Mouse (Mus musculus) G1E-ER4 (cell line): ENCODE data around the gene Agtrap. TPM values are rescaled to one million over a fixed set of nuclear protein-coding genes. Genes with fewer than 3 reads are reported as not detected.

Source experiments
- GATA1 ChIP-seq: IDR thresholded peaks from one replicate; pipeline ENCODE4 v1.8.0; 2012; ENCODE audit warnings: low read length, inconsistent platforms
- polyA plus RNA-seq: library from polyadenylated mRNA; stranded (reverse); fragments of >175 nt; gene quantifications from 2 replicates; pipeline ENCODE4 v1.2.3, GENCODE M21; 2012

Gene Agtrap
- polyA plus RNA-seq, 1 experiment: 3.1 TPM

DNA sequence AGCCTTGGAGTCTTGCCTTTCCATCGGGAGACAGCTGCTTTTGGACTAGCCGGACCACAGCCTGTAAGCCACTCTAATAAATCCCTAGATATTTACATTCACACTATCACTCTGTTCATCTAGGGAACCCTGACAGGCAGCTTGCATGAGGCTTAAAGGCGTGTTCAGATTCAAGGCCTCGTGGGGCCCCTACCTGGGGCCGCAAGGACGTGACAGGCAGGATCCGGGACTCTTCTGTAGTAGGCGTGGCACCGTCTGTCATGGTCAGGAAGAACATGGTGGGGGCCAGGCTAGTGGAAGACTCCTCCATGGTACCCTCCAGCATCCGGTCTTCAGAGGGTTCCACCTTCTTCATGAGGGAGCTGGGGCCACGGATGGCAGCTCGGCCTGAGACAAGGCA, 24.7 kb upstream of the Agtrap start:
- no peak for TF ChIP-seq GATA1

DNA sequence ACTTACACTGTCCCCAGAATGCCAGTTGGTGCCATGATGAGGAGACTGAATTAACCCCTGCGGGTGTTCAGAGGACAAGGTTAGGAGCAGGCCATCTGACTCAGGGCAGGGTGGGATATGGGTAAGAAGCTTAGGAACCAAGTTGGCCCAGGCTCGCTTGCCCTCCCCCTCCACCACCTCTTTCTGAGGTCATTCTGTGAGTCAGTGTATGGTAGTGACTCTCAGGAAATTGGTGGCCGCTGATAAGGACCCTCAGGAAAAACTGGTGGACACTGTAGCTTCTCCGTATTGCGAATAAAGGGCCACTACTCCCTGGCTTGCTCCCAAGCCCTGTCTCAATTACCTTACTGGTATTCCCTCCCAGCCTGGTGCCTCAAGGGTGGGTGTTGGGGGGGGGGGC, 21.4 kb upstream of the Agtrap start:
- no peak for TF ChIP-seq GATA1

DNA sequence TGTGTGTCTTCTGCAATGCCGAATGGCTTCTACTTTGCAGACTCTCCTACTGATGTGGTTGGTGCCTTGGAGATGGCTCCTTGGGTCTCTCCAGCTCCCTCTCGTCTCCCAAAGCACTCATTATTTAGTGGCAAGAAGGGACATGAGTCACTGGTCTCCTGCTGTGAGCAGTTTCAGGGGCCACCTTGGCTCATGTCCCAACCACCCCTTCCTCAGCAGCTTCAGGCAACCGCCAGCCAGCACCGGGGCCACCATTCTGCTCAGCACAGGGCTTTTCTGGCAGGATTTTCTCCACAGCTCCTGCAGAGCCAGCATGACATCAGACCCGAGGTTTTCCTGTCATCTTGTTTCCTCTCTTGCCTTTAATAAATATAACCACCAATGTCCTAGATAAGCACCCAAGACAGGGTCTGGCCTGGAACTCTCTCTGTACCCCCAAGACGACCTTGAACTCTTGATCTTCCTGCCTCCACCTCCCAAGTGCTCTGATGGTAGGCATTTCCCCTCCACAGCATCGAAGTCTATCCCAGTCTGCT, 20.8 kb upstream of the Agtrap start:
- no peak for TF ChIP-seq GATA1

DNA sequence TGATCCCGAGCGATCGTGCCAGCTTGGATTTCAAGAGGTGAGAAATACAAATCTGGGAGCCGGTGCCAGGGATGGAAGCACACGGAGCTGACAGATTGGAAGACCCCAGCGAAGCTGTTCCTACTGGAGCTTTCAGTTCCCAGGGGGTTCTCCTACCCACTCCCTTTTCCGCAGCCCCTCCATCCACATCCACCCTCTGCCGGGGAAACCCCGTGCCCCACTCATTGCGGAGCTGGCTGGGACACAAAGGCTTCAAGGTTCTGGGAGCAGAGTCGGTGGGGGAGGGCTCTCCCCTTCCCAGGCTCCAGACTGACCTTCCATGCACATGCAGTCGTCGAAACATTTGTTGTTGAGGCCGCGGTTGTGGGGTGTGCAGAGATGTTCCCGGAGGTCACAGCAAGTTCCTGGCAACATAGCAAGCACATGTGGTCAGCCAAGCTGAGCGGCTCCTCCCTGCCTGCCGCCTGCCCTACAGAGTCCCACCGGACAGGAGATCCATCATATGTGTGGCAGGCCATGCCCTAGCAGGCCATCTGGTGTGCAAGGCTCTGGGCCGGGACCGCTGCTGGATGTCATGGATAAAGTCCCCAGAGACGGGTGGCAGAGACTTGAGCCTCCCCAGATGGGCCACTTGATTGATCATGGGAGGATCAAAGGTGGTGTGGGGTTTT, 19.9 kb upstream of the Agtrap start:
- TF ChIP-seq GATA1: no peak

DNA sequence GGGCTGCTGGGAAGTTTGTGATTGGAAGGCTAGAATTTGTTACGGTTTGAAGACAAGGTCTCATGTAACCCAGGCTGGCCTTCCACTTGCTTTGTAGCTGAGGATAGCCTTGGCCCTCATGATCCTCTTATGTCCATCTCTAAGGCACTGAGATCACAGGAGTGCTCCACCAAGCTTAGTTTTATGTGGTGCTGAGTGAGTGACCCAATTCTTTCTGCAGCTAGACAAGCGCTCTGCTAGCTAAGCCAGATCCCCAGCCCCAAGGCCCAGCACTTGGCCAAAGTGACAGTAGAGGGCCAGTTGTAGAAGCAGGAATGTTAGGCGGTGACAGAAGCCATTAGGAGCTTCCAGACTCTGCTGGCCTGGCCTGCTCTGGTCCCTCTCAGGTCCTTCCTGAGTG, 16.3 kb upstream of the Agtrap start:
- TF ChIP-seq GATA1: no peak

DNA sequence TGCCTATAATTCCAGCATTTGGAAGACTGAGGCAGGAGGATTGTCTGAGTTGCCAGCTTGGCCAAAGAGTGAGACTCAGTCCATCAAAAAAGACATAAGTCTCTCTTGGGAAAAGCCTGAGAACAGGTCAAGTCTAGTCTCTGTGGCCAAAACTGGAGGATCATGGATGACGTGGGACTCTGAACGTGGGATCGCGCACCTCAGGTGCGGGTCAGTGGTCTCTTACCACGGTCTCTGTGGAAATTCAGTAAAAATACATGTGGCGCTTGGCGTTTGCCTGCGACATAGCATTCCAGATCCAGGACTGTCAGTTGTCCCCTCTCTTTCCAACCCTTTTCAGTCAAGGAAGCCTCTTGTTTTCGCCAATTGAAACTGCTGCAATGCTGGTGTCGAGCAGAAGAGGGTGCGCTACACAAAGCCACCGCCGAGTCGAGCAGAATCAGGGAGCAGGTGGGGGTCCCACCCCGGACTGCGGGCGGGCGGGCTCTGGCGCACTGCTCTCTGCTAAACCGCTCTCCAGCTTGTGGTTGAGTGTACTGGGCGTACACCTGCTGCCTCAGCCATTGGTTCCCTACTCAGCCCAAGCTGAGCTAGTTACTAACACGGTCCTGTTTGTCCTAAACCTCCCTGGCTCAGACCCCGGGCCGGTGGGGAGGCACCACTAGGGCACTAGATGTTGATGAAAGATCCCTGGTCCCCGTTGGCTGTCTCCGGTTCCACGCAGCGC, 14.1 kb upstream of the Agtrap start:
- TF ChIP-seq GATA1: no peak

DNA sequence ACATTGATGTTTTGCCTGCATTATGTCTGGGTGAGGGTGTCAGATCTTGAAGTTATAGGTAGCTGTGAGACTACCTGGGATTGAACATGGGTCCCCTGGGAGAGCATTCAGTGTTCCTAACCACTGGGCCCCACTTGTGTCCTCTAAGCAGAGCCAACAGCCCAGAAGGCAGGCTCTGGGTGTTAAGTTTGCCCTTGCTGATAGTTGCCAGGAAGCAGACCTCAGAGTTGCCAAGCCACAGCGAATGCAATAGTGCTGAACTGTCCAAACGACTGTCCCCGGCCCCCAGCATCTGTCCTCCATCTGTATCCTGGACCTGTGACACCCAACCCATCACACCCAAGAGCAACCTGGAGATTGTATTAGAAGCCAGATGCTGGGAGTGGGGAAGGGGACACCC, 10.8 kb upstream of the Agtrap start:
- TF ChIP-seq GATA1: no peak

DNA sequence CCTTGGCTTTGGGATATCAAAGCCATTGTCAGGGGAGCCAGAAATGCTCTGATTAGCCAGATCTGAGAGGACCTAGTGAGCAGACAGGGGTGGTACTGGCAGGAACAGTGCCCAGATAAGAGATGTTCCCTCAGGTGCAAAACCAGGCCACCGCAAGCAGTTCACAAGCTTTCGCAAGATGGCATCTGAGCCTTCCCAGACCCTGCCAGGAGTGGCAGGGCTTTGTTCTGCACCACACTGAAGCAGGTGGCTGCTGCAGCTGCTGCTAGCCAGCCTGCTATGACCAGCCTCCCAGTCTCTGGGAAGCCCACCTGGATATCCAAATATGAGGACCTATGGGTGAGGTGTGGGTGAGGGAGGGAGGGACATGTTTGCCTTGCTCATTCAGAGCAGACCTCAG, 10.1 kb upstream of the Agtrap start:
- no peak for TF ChIP-seq GATA1

DNA sequence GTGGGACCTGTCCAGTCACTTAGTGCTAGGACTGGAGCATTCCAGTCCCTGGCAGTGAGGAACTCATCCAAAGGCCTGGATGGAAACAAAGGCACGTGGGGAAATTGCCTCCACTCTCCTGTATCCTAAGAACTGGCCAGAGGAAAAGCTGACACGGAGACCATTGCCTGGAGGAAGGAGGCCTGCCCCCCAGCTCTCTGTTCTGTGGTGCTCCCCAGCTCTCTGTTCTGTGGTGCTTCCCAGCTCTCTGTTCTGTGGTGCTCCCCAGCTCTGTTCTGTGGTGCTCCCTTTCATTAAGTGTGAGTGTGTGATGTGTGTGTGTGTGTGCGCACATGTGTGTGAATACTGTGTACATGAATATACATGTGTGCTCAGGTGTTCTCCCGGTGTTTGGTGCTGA, 7.2 kb upstream of the Agtrap start:
- TF ChIP-seq GATA1: no peak

DNA sequence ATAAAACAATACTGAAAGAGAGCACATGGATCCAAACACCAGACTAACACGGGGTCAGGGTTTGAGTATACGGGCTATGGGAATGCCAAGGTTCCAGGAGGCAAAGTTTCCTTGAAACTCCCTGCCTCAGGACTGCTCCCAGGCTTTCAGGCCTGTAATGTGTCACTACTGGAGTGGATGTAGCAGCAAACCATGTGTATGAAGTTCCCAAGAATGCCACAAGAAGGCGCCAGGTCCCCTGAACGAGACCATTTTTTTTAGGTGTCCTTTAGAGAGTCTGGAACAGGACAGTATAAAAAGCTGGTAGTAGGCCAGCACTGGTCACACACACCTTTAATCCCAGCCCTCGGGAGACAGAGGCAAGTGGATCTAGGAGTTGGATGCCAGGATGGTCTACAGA, 6.3 kb upstream of the Agtrap start:
- TF ChIP-seq GATA1: no peak

DNA sequence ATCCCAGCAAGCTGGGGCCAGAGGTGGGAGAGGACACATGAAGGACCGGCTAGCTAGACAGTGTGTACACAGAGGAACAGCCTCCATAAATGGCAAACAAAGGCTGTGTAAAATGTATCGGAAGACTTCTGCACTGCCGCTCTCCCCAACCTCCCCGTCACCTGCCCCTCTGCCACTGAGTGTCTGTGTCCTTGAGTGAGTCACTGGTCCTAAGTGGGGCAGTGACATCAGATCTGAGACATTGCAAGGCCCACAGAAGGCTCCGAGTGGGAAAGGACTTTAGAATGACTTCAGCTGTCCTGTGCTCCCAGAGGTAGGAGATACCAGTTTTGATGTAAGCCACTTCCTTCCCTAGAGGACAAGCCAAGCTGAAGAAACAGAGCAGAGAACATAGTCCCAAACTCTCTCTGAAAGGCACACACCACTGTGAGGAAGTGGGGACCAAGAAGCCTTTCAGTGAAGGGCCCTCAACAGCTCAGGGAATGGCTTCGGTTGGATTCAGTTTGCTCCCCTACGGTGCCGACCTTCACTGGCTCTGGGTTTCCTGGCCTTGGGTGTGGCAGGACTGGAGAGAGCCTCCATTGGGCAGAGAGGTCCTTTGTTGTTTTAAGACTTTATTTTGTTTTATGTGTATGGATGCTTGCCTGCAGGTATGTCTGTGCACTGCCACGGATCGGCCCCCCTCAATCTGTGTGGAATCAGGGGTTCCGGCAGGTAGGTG, 4.9 kb upstream of the Agtrap start:
- TF ChIP-seq GATA1: no peak

DNA sequence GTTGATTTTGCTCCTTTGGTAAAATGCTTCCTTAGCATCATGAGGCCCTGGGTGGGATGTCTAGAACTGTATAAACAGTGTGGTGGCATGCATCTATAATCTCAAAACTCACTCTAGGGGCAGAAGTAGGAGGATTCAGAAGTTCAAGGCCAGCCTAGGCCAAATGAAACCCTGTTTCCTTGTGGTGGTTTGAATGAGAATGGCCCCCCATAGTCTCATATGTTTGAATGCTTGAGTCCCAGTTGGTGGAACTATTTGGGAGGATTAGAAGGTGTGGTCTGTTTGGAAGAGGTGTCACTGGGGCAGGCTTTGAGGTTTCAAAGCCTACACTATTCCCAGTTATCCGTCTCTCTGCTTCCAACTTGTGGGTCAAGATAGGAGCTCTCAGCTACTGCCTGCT, 3.4 kb upstream of the Agtrap start:
- no peak for TF ChIP-seq GATA1

DNA sequence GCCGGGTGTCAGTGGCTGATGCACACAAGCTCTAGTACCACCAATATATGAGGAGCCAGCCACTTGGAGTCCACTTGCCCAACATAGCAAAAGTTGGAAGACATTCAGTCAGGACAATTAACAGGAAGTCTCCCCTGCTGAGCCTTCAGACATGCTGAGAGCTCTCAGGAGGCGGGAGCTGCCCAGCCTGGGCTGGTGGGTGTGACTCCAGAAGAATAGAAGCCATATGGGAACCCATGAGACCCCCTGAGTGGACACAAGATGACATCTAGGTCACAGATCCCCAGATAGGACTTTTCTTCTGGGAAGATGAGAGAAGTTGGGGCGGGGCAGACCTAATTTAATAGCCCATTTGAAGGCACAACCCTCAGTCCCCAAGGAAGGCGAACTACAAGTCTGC, 1.3 kb upstream of the Agtrap start:
- TF ChIP-seq GATA1: no peak

DNA sequence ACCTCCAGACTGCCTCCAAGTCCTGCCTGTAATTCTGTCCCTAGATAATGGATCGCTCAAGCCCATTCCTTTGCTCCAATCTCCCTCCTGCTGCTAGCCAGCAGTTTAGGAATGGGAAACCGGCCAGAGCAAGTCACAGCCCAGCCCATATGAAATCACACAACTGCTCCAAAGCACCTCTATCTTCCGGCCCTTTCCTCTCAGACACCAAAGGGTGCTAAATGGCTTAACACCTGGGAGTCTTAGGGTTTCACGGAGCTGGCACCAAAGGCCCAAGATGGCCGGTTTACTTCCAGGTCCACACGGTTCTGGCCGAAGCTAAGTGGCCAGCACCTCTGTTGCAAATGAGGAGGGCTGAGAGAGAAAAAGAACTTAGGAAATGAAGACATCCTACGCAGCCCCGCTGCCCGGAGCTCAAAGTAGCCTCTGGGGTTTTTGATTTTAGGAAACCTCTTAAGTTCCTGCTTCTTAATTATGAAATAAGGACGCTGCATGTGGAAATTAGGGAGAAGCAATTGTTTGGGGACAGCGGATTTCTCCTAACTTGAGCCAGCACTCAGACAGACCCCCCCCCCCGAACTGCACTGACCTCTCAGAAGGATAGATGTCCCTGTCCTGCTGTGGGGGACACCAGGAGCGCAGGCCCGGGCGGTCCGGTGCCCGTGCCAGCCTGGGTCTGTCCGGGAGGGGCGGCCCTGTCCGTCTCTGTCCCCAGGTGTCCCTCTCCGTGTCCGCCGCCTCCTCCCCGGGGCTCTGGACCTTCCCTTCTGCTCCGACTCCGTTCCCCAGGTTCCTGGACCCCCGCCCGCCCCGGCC, 532 bp downstream of the Agtrap start:
- no peak for TF ChIP-seq GATA1

DNA sequence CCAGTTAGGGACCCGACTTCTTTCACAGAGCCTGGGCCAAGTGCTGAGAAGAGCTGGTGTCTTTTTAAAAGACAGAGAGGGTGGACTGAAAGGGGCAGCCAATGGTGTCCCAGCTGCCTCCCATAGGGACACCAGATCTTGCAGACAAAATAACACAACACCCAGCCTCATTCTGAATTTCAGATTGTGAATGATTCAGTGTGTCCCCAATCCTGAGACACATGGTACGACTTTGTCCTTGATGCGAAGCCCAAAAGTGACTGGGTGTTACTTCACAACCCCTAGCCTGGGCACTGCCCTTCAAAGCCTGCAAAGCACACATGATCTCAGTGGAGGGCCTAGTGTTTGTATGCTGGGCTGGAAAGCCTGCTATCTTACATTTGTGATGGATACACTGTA, 1.9 kb downstream of the Agtrap start:
- TF ChIP-seq GATA1: no peak
